Mouse (Mus musculus) intestine, embryonic 15.5 days (tissue): ENCODE results near the gene Gm20388. TPM values are rescaled to one million over a fixed set of nuclear protein-coding genes. Genes with fewer than 3 reads are reported as not detected.

ENCODE experiments used
- ATAC-seq: fragments of 200-750 bp; cut with Nextera tagmentation; 2 replicates; pipeline ENCODE4 v1.8.0; 2017; ENCODE audit warnings: moderate TSS enrichment, moderate library complexity
- H3K27ac ChIP-seq: fragments of 300-500 bp; sonication (generic); 2 replicates; pipeline ENCODE4 v1.5.1; 2015; ENCODE audit warnings: mild to moderate bottlenecking, inconsistent platforms
- H3K27me3 ChIP-seq: fragments of 300-500 bp; sonication (generic); replicated peaks from 2 replicates; pipeline ENCODE4 v1.6.1; 2015; ENCODE audit warnings: inconsistent platforms
- H3K36me3 ChIP-seq: fragments of 300-500 bp; sonication (generic); 2 replicates; pipeline ENCODE4 v1.6.1; 2015; ENCODE audit warnings: inconsistent platforms
- H3K4me1 ChIP-seq: fragments of 300-500 bp; sonication (generic); replicated peaks from 2 replicates; pipeline ENCODE4 v1.6.1; 2015; ENCODE audit warnings: inconsistent platforms
- H3K4me2 ChIP-seq: fragments of 300-500 bp; sonication (generic); replicated peaks from 2 replicates; pipeline ENCODE4 v1.6.1; 2015; ENCODE audit warnings: mild to moderate bottlenecking, inconsistent platforms
- H3K4me3 ChIP-seq: fragments of 300-500 bp; sonication (generic); replicated peaks from 2 replicates; pipeline ENCODE4 v1.5.1; 2015; ENCODE audit warnings: inconsistent platforms
- H3K9ac ChIP-seq: fragments of 300-500 bp; sonication (generic); 2 replicates; pipeline ENCODE4 v1.6.1; 2015; ENCODE audit warnings: inconsistent platforms
- H3K9me3 ChIP-seq: fragments of 300-500 bp; sonication (generic); 2 replicates; pipeline ENCODE4 v1.6.1; 2016; ENCODE audit warnings: inconsistent platforms
- WGBS: fragments of 180-500 bp; shearing (Covaris S2); methylation state at CpG from one replicate; pipeline ENCODE4 v1.1.7; 2015; 5-methylcytosine and 5-hydroxymethylcytosine counted together
- polyA plus RNA-seq: library from polyadenylated mRNA; unstranded; fragments of >200 nt; fragmentation: Nextera tagmentation; extraction: Ambion mirVana; gene quantifications from 2 replicates; pipeline ENCODE4 v1.2.1, GENCODE M21; 2015

Gene Gm20388
- polyA plus RNA-seq, 1 experiment from 2014 or later: not detected

GRCm38 (mm10) chr8:121462092-121462491 is 1551.5 kb downstream of the Gm20388 start:
- no peaks in the 10 kb centered on the region for H3K4me1 ChIP-seq
- H3K27ac ChIP-seq: no peak overlapping the region
- no peak overlapping the region for H3K4me3 ChIP-seq
- 51% methylated on average over 3 of the region's 3 CpGs for WGBS
- H3K9ac ChIP-seq: no peak overlapping the region
- no peak for ATAC-seq
- no peak overlapping the region for H3K4me2 ChIP-seq
- no peaks in the 10 kb centered on the region for H3K27me3 ChIP-seq
- H3K9me3 ChIP-seq: no peaks in the 10 kb centered on the region
- H3K36me3 ChIP-seq: no peaks in the 10 kb centered on the region

- no peak overlapping the region for H3K4me3 ChIP-seq
- H3K4me2 ChIP-seq: no peak overlapping the region
- no peaks in the 10 kb centered on the region for H3K4me1 ChIP-seq
- no peaks in the 10 kb centered on the region for H3K36me3 ChIP-seq
- ATAC-seq: no peak
- H3K27ac ChIP-seq: no peak overlapping the region
- H3K27me3 ChIP-seq: no peaks in the 10 kb centered on the region
- WGBS: 77% methylated on average over 49 of the region's 49 CpGs
- H3K9me3 ChIP-seq: no peaks in the 10 kb centered on the region
- no peak overlapping the region for H3K9ac ChIP-seq
Measured at GRCm38 (mm10) chr8:121468083-121469071, 1557.7 kb downstream of the Gm20388 start.

GRCm38 (mm10) chr8:121474161-121474897 is 1563.7 kb downstream of the Gm20388 start:
- H3K9me3 ChIP-seq: no peaks in the 10 kb centered on the region
- peaks cover 5% of the 10 kb centered on the region for H3K4me1 ChIP-seq
- H3K4me3 ChIP-seq: no peak overlapping the region
- WGBS: 12% methylated on average over 25 of the region's 25 CpGs
- H3K27me3 ChIP-seq: no peaks in the 10 kb centered on the region
- H3K4me2 ChIP-seq: peak overlapping the region; percentile 41
- no peak for ATAC-seq
- no peaks in the 10 kb centered on the region for H3K36me3 ChIP-seq
- no peak overlapping the region for H3K9ac ChIP-seq
- H3K27ac ChIP-seq: no peak overlapping the region

- no peaks in the 10 kb centered on the region for H3K27me3 ChIP-seq
- no peak overlapping the region for H3K9ac ChIP-seq
- WGBS: 1% methylated on average over 17 of the region's 18 CpGs
- no peak overlapping the region for H3K4me3 ChIP-seq
- no peak overlapping the region for H3K27ac ChIP-seq
- ATAC-seq: 0 out of 2 replicates have a peak, but pooled peaks have one; percentile 47
- peaks cover 5% of the 10 kb centered on the region for H3K4me1 ChIP-seq
- no peaks in the 10 kb centered on the region for H3K36me3 ChIP-seq
- H3K4me2 ChIP-seq: peak overlapping the region; percentile 41
- no peaks in the 10 kb centered on the region for H3K9me3 ChIP-seq
Measured at GRCm38 (mm10) chr8:121474898-121475284, 1564.2 kb downstream of the Gm20388 start.

- H3K4me3 ChIP-seq: no peak overlapping the region
- H3K36me3 ChIP-seq: no peaks in the 10 kb centered on the region
- H3K27me3 ChIP-seq: no peaks in the 10 kb centered on the region
- 43% methylated on average over 20 of the region's 20 CpGs for WGBS
- H3K4me1 ChIP-seq: peaks cover 10% of the 10 kb centered on the region
- H3K27ac ChIP-seq: no peak overlapping the region
- no peak overlapping the region for H3K9ac ChIP-seq
- no peaks in the 10 kb centered on the region for H3K9me3 ChIP-seq
- no peak overlapping the region for H3K4me2 ChIP-seq
- ATAC-seq: no peak
Measured at GRCm38 (mm10) chr8:121477851-121478547, 1567.4 kb downstream of the Gm20388 start.

GRCm38 (mm10) chr8:121479144-121479543 is 1568.5 kb downstream of the Gm20388 start:
- ATAC-seq: no peak
- Histone ChIP-seq H3K36me3 (no peaks in the 10 kb centered on the region), H3K4me2 (no peak overlapping the region), H3K9ac (no peak overlapping the region), H3K4me1 (peaks cover 10% of the 10 kb centered on the region), H3K4me3 (no peak overlapping the region), H3K9me3 (no peaks in the 10 kb centered on the region), H3K27ac (no peak overlapping the region), H3K27me3 (no peaks in the 10 kb centered on the region)
- WGBS: 77% methylated on average over 8 of the region's 8 CpGs

GRCm38 (mm10) chr8:121480411-121481031 is 1569.9 kb downstream of the Gm20388 start:
- no peak for ATAC-seq
- Histone ChIP-seq H3K4me3 (no peak overlapping the region), H3K4me1 (peaks cover 10% of the 10 kb centered on the region), H3K4me2 (peak overlapping the region; percentile 27; the same call in 1 of the 2 replicates), H3K9ac (no peak overlapping the region), H3K9me3 (no peaks in the 10 kb centered on the region), H3K27ac (no peak overlapping the region), H3K27me3 (no peaks in the 10 kb centered on the region), H3K36me3 (no peaks in the 10 kb centered on the region)
- 35% methylated on average over 26 of the region's 26 CpGs for WGBS

- WGBS: 47% methylated on average over 22 of the region's 23 CpGs
- no peak overlapping the region for H3K9ac ChIP-seq
- no peak for ATAC-seq
Measured at GRCm38 (mm10) chr8:121484072-121484782, 1573.6 kb downstream of the Gm20388 start.

GRCm38 (mm10) chr8:121491633-121492032 is 1581.0 kb downstream of the Gm20388 start:
- 53% methylated on average over 9 of the region's 9 CpGs for WGBS
- no peaks in the 10 kb centered on the region for H3K36me3 ChIP-seq
- H3K9ac ChIP-seq: no peak overlapping the region
- H3K4me3 ChIP-seq: no peak overlapping the region
- no peaks in the 10 kb centered on the region for H3K4me1 ChIP-seq
- no peaks in the 10 kb centered on the region for H3K9me3 ChIP-seq
- H3K27ac ChIP-seq: no peak overlapping the region
- ATAC-seq: no peak
- H3K4me2 ChIP-seq: no peak overlapping the region
- no peaks in the 10 kb centered on the region for H3K27me3 ChIP-seq

More at GRCm38 (mm10) chr8:121484072-121484782, 1573.6 kb downstream of the Gm20388 start:
- Histone ChIP-seq H3K9me3 (no peaks in the 10 kb centered on the region), H3K27me3 (no peaks in the 10 kb centered on the region), H3K4me1 (peaks cover 4% of the 10 kb centered on the region; the same call in 1 of the 2 replicates), H3K4me2 (no peak overlapping the region), H3K27ac (no peak overlapping the region), H3K36me3 (no peaks in the 10 kb centered on the region), H3K4me3 (no peak overlapping the region)

GRCm38 (mm10) chr8:121497621-121498020 is 1587.0 kb downstream of the Gm20388 start:
- H3K4me2 ChIP-seq: no peak overlapping the region
- 88% methylated on average over 6 of the region's 6 CpGs for WGBS
- no peaks in the 10 kb centered on the region for H3K9me3 ChIP-seq
- H3K4me1 ChIP-seq: no peaks in the 10 kb centered on the region
- H3K4me3 ChIP-seq: no peak overlapping the region
- ATAC-seq: no peak
- no peak overlapping the region for H3K9ac ChIP-seq
- no peaks in the 10 kb centered on the region for H3K36me3 ChIP-seq
- H3K27me3 ChIP-seq: peaks cover 6% of the 10 kb centered on the region; the same call in 1 of the 2 replicates
- no peak overlapping the region for H3K27ac ChIP-seq

- H3K9ac ChIP-seq: no peak overlapping the region
Measured at GRCm38 (mm10) chr8:121511751-121512150, 1601.1 kb downstream of the Gm20388 start.

More at GRCm38 (mm10) chr8:121511751-121512150, 1601.1 kb downstream of the Gm20388 start:
- Histone ChIP-seq H3K4me1 (no peaks in the 10 kb centered on the region), H3K27ac (no peak overlapping the region), H3K36me3 (no peaks in the 10 kb centered on the region), H3K9me3 (no peaks in the 10 kb centered on the region), H3K4me2 (no peak overlapping the region), H3K4me3 (no peak overlapping the region), H3K27me3 (peaks cover 27% of the 10 kb centered on the region)
- no peak for ATAC-seq
- WGBS: 60% methylated on average over 9 of the region's 9 CpGs
